Mouse (Mus musculus) lung, postnatal 0 days (tissue): Measurements from ENCODE around the gene Slc45a3.

Experiments used
- CTCF ChIP-seq: IDR thresholded peaks from 2 replicates; pipeline ENCODE4 v1.5.1; 2016; ENCODE audit warnings: antibody characterized with exemption, mild to moderate bottlenecking
- EP300 ChIP-seq: IDR thresholded peaks from 2 replicates; pipeline ENCODE4 v1.6.1; 2016; ENCODE audit warnings: antibody characterized with exemption, mild to moderate bottlenecking, control low read depth

DNA sequence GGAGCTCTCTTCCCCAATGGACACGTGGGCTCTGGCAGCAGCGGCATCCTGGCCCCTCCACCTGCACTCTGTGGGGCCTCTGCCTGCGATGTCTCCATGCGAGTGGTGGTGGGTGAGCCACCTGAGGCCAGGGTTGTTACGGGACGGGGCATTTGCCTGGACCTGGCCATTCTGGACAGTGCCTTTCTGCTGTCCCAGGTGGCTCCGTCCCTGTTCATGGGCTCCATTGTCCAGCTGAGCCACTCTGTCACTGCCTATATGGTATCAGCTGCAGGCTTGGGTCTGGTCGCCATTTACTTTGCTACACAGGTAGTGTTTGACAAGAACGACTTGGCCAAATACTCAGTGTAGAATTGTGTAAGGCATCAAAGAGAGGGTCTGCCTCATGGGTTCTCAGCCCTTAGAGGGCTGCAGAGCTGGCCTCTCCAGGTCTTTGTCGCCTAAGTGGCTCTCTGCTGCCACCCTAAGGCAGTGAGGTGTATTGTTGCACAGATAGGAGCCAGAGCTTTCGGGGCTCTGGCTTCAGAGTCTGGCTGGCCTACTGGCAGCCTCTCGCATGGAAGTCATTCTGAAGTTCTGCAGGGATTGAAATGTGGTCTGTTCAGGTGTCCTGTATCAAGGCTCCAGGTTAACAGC is 18.7 kb downstream of the Slc45a3 start:
- peak; percentile 91 for TF ChIP-seq CTCF
- no peak for TF ChIP-seq EP300
